Mouse (Mus musculus) cerebellum, adult 11 months (tissue): ENCODE measurements around the gene Hecw2.

ENCODE experiments used
- DNase-seq: peaks from one replicate; pipeline ENCODE4 v3.0.0; 2022

Gene Hecw2

GRCm38 (mm10) chr1:54110920-54111605 lies 83.9 kb downstream of the Hecw2 start:
- DNase-seq: no peak

- no peak for DNase-seq
These were observed 85.7 kb downstream of the Hecw2 start for GRCm38 (mm10) chr1:54109255-54109654.

- no peak for DNase-seq
These were observed 88.2 kb downstream of the Hecw2 start for GRCm38 (mm10) chr1:54106756-54107155.

- DNase-seq: peak; percentile 20
These were observed 115.3 kb downstream of the Hecw2 start for GRCm38 (mm10) chr1:54079708-54080107.

- no peak for DNase-seq
These were observed 120.5 kb downstream of the Hecw2 start for GRCm38 (mm10) chr1:54074456-54074855.

- no peak for DNase-seq
These were observed 124.8 kb downstream of the Hecw2 start for GRCm38 (mm10) chr1:54070121-54070520.

GRCm38 (mm10) chr1:54068248-54068647 lies 126.7 kb downstream of the Hecw2 start:
- DNase-seq: no peak

GRCm38 (mm10) chr1:54065434-54065833 lies 129.5 kb downstream of the Hecw2 start:
- DNase-seq: no peak

- DNase-seq: no peak
These were observed 133.9 kb downstream of the Hecw2 start for GRCm38 (mm10) chr1:54061078-54061477.

- no peak for DNase-seq
These were observed 135.2 kb downstream of the Hecw2 start for GRCm38 (mm10) chr1:54059731-54060130.

GRCm38 (mm10) chr1:54052771-54053170 lies 142.2 kb downstream of the Hecw2 start:
- DNase-seq: no peak

- DNase-seq: no peak
These were observed 148.0 kb downstream of the Hecw2 start for GRCm38 (mm10) chr1:54046923-54047322.

- peak; percentile 32 for DNase-seq
These were observed 155.9 kb downstream of the Hecw2 start for GRCm38 (mm10) chr1:54039062-54039461.

GRCm38 (mm10) chr1:54017686-54018085 lies 177.3 kb downstream of the Hecw2 start:
- DNase-seq: no peak

- no peak for DNase-seq
These were observed 179.2 kb downstream of the Hecw2 start for GRCm38 (mm10) chr1:54015739-54016138.

- no peak for DNase-seq
These were observed 182.6 kb downstream of the Hecw2 start for GRCm38 (mm10) chr1:54012414-54012813.

- DNase-seq: no peak
These were observed 185.4 kb downstream of the Hecw2 start for GRCm38 (mm10) chr1:54009418-54010064.

GRCm38 (mm10) chr1:54005860-54006386 lies 189.0 kb downstream of the Hecw2 start:
- DNase-seq: no peak

- no peak for DNase-seq
These were observed 191.7 kb downstream of the Hecw2 start for GRCm38 (mm10) chr1:54003288-54003687.

GRCm38 (mm10) chr1:54002077-54002476 lies 192.9 kb downstream of the Hecw2 start:
- DNase-seq: no peak

- DNase-seq: no peak
These were observed 197.7 kb downstream of the Hecw2 start for GRCm38 (mm10) chr1:53997239-53997638.

GRCm38 (mm10) chr1:53986185-53986892 lies 208.6 kb downstream of the Hecw2 start:
- no peak for DNase-seq

- no peak for DNase-seq
These were observed 216.5 kb downstream of the Hecw2 start for GRCm38 (mm10) chr1:53978514-53978831.
